Mouse (Mus musculus) kidney, postnatal 25 days (tissue): ENCODE results near the gene Mrvi1.

Source experiments
- DNase-seq, 2 experiments: peaks; one replicate each; pipeline ENCODE4 v3.0.0; 2021; ENCODE audit warnings: mixed read lengths in 2 of 2

Gene Mrvi1

DNA sequence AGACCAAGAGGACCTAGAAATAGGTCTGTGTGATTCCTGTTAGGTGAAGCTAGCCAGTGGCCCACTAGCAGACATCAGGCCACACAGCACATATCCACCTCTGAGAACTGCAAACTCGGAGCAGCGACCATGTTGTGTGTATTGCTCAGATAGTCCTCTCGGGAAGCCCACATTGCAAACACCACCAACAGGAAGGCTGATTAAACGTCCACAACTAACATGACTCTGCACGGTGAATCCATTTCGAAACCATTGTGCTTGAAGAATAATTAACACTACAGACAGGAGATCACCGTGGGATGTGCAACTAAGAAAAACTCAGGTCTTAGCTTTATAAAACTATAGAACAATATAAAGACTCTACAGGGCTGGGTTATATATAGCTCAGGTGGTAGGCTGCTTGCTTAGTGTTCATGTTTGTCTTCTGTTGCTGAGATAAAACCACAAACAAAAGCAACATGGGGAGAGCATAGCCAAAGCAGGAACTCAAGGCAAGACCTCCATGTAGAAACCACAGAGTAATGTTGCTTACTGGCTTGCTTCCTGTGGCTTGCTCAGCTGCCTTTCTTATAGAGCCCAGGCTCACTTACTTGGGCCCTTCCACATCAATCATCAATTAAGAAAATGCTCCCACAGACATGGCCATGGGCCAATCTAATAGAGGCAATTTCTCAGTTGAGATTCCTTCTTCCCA, 4.4 kb downstream of the Mrvi1 start:
- DNase-seq: no peak

DNA sequence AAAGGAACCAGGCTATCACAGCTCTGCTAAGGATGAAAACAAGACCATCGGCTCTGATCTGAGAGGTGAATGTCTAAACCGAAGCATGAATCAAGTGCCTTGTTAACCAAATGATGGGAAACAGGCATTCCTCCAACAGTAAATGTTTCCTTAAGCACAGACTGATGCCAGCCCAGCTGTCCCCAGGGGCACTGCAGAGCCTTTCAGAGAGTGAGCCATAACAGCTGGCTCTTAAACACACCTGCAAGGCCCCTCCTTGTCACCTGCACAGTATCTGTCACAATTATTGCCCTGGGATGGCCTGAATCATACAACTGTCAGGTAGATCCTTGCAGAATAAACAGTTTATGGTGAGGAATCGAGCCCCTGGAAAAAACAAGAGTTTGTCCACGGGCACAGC, 8.8 kb downstream of the Mrvi1 start:
- no peak for DNase-seq

DNA sequence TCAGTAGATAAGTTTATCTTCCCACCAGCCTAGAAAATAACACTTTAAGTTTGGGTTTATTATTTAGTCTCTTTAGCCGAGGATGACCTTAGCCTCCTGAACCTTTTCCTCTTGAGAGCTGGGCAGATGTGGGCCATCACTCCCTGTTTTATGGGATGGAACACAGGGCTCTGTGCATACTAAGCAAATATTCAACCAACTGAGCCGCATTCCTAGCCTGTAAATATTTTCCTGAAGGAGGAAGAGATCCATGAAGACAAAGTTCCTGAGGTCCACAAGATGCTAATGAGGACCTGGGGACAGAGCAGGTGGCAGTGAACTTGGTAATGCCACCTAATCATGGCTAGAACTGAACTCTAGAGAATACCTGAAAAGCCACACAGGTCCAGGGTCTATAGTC, 9.5 kb downstream of the Mrvi1 start:
- peak; percentile 34 to 50 for DNase-seq

- DNase-seq: no peak
Measured at GRCm38 (mm10) chr7:110967373-110967772, 14.9 kb downstream of the Mrvi1 start.

- DNase-seq: no peak
Measured at GRCm38 (mm10) chr7:110966853-110967252, 15.4 kb downstream of the Mrvi1 start.

DNA sequence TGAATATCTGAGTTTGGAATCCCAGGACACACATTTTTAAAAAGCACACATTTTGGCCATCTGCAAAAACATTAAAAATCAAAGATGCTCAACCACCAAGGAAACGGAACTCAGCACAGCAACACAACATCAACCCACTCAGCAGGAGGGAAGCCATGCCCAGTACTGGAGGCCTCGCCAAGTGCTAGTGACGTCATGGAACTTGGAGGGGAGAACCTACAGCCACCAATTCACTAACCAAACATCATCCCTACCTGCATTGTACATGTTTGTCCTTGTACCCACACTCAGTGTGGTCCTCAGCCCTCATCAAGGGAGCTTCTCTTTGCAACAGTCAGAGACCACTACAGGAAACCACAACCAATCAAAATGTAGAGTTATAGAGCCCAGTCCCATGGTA, 16.9 kb downstream of the Mrvi1 start:
- DNase-seq: no peak

GRCm38 (mm10) chr7:110963655-110963997, 18.6 kb downstream of the Mrvi1 start:
- DNase-seq: no peak

DNA sequence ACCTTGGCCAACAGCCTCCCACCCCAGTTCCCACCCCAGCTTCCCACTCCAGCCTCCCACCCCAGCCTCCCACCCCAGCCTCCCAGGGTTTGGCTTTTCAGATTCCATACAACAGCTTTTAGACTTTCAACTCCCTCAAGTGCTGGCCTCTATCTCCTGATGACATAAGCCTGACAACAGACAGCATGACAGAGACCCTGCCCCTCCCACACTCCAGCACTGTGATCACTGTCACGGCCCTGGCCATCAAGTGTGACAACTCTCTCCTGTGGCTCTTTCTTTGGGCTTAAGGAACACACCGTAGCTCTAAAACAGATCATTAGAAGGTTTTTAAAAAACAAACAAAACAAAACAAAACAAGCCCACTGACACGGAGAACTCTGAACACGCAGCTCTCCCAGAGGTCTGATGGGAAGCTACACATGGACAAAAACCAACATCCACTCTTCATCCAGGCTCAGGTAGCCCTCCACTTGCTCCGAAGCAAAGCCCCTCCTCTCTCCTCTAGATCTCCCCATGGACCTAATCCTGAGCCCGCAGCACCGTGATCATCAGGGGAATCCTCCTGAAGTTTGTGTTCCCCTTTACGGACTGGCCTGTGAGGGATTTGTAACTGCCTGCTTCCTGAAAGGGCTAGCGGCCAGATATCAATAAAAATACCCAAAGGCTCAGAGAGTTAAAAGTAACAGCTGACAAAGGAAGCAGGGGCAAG, 19.2 kb downstream of the Mrvi1 start:
- DNase-seq: no peak

- peak in 1 of 2 experiments; percentile 57 for DNase-seq
Measured at GRCm38 (mm10) chr7:110962497-110962896, 19.8 kb downstream of the Mrvi1 start.

DNA sequence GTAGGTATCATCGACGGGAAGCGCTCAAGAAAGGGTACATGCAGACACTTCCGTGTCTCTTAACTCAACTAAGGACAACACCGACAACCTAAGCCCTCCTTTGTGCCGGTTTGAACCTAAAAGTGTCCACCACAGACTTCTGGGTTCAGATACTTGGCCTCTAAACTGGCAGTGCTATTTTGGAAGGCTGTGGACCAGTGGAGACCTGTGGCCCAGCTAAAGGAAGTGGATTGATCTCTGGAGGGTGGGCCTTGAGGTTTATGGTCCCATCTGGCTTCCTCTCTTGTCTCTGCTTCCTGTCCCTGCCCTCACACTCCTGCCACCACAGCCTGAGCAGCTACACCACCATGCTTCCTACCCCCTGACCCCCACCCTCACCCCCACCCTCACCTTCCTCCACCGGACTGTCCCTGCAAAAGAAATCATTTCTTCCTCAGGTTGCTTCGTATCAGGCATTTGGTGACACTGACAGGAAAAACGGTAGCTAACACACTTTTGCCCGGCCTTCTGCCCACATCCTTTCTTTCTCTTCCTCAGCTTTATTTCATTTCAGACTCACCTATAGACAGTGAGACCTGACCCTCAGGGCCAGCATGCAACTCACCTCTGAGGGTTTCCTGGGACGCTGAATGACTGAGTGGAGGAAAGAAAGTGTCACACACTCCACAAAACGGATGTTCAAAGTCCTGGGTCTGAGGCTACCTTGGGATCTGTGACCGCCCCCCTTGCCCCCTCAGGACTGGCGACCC, 25.7 kb downstream of the Mrvi1 start:
- peak in 1 of 2 experiments; percentile 26 for DNase-seq

GRCm38 (mm10) chr7:110955576-110955975, 26.7 kb downstream of the Mrvi1 start:
- DNase-seq: no peak

DNA sequence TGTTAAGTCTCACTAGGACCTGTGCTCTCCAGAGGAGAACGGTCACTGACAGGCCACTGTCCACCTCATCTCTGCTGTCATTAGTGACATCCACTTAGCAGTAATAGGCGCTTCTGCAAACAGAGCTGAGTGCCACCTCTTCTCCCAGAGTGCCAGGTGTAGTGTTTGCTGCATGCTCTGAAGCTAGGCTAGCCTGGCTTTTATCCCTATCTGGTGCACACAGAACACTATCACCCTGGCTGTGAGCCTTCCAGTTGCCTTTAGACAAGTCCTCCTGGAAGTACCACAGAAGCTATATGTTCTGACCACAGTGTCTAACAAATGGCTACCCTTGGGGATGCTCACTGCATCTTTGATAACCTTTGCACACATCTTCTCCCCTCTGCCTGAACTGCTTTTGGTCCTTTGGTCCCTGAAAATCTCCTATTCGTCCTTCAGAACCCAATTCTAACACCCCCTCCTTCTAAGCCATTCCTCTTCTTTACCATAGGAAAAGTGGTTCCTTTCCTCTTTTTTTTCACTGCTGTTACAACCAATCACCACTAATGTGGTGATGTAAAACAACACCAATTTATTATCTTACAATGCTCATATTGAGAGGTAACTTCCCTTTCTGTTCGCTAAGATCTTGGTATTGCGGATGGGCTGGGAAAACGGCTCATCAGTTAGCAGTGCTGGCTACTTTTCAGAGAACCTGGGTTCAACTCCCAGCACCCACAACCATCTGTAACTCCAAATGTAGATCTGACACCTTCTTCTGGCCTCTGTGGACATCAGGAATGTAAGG, 28.0 kb downstream of the Mrvi1 start:
- DNase-seq: no peak

DNA sequence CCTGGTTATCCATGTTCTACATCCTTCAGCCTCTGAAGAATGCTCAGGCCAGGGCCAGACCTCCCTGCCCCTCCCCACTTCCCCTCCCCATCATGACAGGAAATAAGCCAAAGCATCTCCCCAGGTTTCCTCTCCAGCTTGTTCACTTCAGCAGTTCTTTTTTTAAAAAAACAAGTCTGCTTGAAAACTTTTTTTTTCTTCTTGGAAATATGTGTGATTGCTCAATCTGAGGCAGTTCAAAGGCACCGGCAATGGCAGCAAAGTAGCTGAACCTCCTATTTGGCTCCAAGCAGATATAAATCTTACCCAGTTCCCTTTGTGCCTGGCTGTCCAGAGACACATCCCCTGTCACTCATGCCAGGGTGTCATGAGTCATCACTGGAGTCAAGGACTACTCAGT, 29.1 kb downstream of the Mrvi1 start:
- DNase-seq: peak; percentile 25 to 45

DNA sequence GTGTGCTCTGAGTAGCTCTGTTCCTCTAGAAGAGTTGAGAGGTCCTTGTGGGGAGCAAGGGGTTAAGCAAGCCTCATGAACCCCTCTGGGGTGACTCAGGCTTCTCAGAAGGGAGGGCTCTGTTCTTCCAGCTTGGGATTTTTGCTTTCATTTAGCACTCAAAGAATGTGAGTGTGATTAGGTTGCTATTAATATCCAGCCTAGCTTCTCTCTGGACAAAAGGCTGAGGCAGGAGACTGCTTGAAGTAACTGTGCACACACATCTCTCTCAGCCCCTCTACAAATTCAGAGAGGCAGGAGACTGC, 31.7 kb downstream of the Mrvi1 start:
- DNase-seq: no peak

DNA sequence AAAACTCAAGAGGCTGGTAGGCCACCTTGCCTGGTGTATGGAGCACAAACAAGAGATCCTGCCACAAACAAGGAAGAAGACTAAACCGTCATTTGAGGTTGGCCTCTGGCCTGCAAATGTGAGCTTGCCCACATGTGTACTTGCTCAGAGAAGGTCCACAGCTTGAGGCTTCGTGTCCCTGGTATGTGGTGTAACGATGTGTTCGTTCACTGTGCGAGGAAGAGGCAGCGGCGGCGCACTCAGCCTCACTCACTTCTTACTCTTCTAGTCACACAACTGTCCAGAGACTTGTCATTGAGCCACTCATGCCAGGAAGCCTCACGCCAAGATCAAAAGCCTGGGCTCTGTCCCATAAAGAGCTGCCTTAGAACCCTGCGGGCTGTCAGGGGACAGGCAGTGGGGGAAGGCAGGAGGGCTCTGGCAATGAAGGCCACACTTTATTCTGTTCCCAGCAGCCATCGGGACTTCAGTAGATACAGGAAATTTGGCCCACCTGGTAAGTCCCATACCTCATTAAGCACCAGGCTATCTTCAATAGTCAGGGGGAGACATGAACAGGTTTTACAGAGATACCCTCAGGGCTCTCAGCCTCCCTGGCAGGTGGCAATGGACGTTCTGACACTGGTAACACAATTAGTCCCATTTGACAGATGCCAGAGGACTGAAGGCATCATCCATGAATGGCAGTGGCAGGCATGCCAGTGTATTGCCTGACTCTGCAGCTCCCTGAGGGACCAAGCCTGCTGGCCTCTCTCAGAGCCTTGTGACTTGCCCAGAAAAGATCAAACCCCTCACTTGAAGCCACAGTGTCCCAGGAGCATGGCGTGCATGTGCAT, 32.3 kb downstream of the Mrvi1 start:
- DNase-seq: peak in 1 of 2 experiments; percentile 30

DNA sequence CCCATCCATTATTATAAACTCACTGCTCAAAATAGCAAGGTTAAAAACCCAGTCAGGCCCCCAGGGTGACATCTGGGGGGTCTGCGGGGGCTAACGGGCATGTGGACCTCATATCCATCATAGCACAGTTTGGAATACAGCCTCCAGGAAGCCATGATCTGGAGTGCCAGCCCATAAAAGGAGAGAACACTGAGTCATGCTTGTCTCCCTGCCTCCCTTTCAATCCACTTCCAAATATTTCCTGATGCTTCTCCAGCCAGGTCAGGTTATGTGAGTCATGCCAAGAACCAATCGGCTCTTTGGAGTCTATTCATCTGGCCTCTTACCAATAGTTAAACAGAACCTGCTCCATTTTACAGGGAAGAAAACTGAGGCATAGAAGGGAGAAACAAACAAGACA, 33.7 kb downstream of the Mrvi1 start:
- DNase-seq: peak in 1 of 2 experiments; percentile 22

DNA sequence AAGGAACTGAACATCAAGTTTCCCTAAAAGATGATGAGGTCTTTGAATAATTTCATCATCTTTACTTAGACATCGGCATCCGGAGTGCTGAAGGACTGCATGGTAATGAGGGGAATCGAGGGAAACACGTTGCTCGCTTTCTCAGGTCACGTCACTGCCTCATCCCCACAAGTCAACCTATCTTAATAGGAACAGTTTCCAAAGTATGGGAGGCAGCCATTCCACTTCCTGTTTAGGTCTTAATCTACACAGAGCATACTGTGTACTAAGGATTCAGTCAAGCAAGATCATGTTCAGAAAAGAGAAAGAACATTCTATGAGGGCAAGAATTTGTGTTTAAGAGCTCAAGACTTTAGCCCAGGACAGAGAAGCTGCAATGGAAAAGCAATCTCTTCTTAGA, 34.6 kb downstream of the Mrvi1 start:
- DNase-seq: no peak

DNA sequence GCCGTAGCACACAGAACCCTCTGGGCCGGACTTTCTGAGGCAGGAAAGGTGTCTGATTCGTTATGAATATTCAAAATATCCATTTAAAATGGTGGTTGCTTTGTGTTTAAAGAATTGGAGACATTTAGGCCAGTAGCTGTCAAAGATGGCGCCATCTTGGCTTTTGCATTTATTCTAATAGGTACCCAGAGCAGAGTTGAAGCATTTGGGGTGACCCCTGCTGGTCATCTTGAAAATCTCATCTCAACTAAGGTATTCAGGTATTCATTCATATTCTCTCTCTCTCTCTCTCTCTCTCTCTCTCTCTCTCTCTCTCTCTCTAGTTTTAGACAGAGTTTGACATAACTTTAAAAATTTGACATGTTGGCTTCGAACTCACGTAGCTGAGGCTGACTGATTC, 35.5 kb downstream of the Mrvi1 start:
- peak in 1 of 2 experiments; percentile 28 for DNase-seq

GRCm38 (mm10) chr7:110944321-110944720, 37.9 kb downstream of the Mrvi1 start:
- DNase-seq: no peak

- peak; percentile 55 to 68 for DNase-seq
Measured at GRCm38 (mm10) chr7:110941701-110942530, 40.3 kb downstream of the Mrvi1 start.

GRCm38 (mm10) chr7:110941116-110941521, 41.1 kb downstream of the Mrvi1 start:
- DNase-seq: no peak
